Mouse (Mus musculus) intestine, embryonic 15.5 days (tissue): ENCODE results near the gene Grcc10. TPM values are rescaled to one million over a fixed set of nuclear protein-coding genes. Genes with fewer than 3 reads are reported as not detected.

ENCODE experiments used
- ATAC-seq: fragments of 200-750 bp; cut with Nextera tagmentation; 2 replicates; pipeline ENCODE4 v1.8.0; 2017; ENCODE audit warnings: moderate TSS enrichment, moderate library complexity
- H3K27ac ChIP-seq: fragments of 300-500 bp; sonication (generic); 2 replicates; pipeline ENCODE4 v1.5.1; 2015; ENCODE audit warnings: mild to moderate bottlenecking, inconsistent platforms
- H3K27me3 ChIP-seq: fragments of 300-500 bp; sonication (generic); replicated peaks from 2 replicates; pipeline ENCODE4 v1.6.1; 2015; ENCODE audit warnings: inconsistent platforms
- H3K36me3 ChIP-seq: fragments of 300-500 bp; sonication (generic); 2 replicates; pipeline ENCODE4 v1.6.1; 2015; ENCODE audit warnings: inconsistent platforms
- H3K4me1 ChIP-seq: fragments of 300-500 bp; sonication (generic); replicated peaks from 2 replicates; pipeline ENCODE4 v1.6.1; 2015; ENCODE audit warnings: inconsistent platforms
- H3K4me2 ChIP-seq: fragments of 300-500 bp; sonication (generic); replicated peaks from 2 replicates; pipeline ENCODE4 v1.6.1; 2015; ENCODE audit warnings: mild to moderate bottlenecking, inconsistent platforms
- H3K4me3 ChIP-seq: fragments of 300-500 bp; sonication (generic); replicated peaks from 2 replicates; pipeline ENCODE4 v1.5.1; 2015; ENCODE audit warnings: inconsistent platforms
- H3K9ac ChIP-seq: fragments of 300-500 bp; sonication (generic); 2 replicates; pipeline ENCODE4 v1.6.1; 2015; ENCODE audit warnings: inconsistent platforms
- H3K9me3 ChIP-seq: fragments of 300-500 bp; sonication (generic); 2 replicates; pipeline ENCODE4 v1.6.1; 2016; ENCODE audit warnings: inconsistent platforms
- WGBS: fragments of 180-500 bp; shearing (Covaris S2); methylation state at CpG from one replicate; pipeline ENCODE4 v1.1.7; 2015; 5-methylcytosine and 5-hydroxymethylcytosine counted together
- polyA plus RNA-seq: library from polyadenylated mRNA; unstranded; fragments of >200 nt; fragmentation: Nextera tagmentation; extraction: Ambion mirVana; gene quantifications from 2 replicates; pipeline ENCODE4 v1.2.1, GENCODE M21; 2015

The Grcc10 gene
- polyA plus RNA-seq, 1 experiment from 2014 or later = 341 TPM

- Histone ChIP-seq H3K27me3 (no peaks in the 10 kb centered on the region), H3K27ac (no peak overlapping the region), H3K4me3 (no peak overlapping the region), H3K4me1 (0 out of 2 replicates have a peak, but pooled peaks cover 6% of the 10 kb centered on the region), H3K36me3 (peaks cover 49% of the 10 kb centered on the region), H3K9me3 (no peaks in the 10 kb centered on the region), H3K4me2 (no peak overlapping the region), H3K9ac (no peak overlapping the region)
- ATAC-seq = no peak
- WGBS = 58% methylated on average over 7 of the region's 7 CpGs
Measured at GRCm38 (mm10) chr6:124703789-124704188, 37.4 kb downstream of the Grcc10 start.

- peaks cover 49% of the 10 kb centered on the region for H3K36me3 ChIP-seq
- no peak overlapping the region for H3K4me2 ChIP-seq
- H3K27ac ChIP-seq = no peak overlapping the region
- no peaks in the 10 kb centered on the region for H3K27me3 ChIP-seq
- no peak overlapping the region for H3K9ac ChIP-seq
- no peak overlapping the region for H3K4me3 ChIP-seq
- 0 out of 2 replicates have a peak, but pooled peaks cover 3% of the 10 kb centered on the region for H3K4me1 ChIP-seq
- WGBS = 46% methylated on average over 3 of the region's 3 CpGs
- peak; percentile 66 for ATAC-seq
- H3K9me3 ChIP-seq = no peaks in the 10 kb centered on the region
Measured at GRCm38 (mm10) chr6:124702784-124703103, 38.4 kb downstream of the Grcc10 start.

- Histone ChIP-seq H3K4me1 (0 out of 2 replicates have a peak, but pooled peaks cover 3% of the 10 kb centered on the region), H3K9ac (no peak overlapping the region), H3K9me3 (no peaks in the 10 kb centered on the region), H3K4me2 (no peak overlapping the region), H3K27me3 (no peaks in the 10 kb centered on the region), H3K4me3 (no peak overlapping the region), H3K36me3 (peaks cover 49% of the 10 kb centered on the region), H3K27ac (0 out of 2 replicates have a peak overlapping the region, but pooled peaks have one; percentile 3)
- 90% methylated on average over 17 of the region's 17 CpGs for WGBS
- peak; percentile 16 for ATAC-seq
Measured at GRCm38 (mm10) chr6:124702102-124702783, 38.9 kb downstream of the Grcc10 start.

- H3K9ac ChIP-seq = no peak overlapping the region
- no peak overlapping the region for H3K4me3 ChIP-seq
- peaks cover 49% of the 10 kb centered on the region for H3K36me3 ChIP-seq
- no peaks in the 10 kb centered on the region for H3K27me3 ChIP-seq
- 0 out of 2 replicates have a peak, but pooled peaks cover 3% of the 10 kb centered on the region for H3K4me1 ChIP-seq
- H3K9me3 ChIP-seq = no peaks in the 10 kb centered on the region
- no peak overlapping the region for H3K4me2 ChIP-seq
- H3K27ac ChIP-seq = no peak overlapping the region
- ATAC-seq = peak; percentile 15; the same call in 1 of the 2 replicates
- WGBS = 74% methylated on average over 8 of the region's 8 CpGs
Measured at GRCm38 (mm10) chr6:124701338-124701737, 39.8 kb downstream of the Grcc10 start.

GRCm38 (mm10) chr6:124699962-124700610, 41.1 kb downstream of the Grcc10 start:
- 77% methylated on average over 11 of the region's 11 CpGs for WGBS
- H3K4me3 ChIP-seq = no peak overlapping the region
- H3K36me3 ChIP-seq = peaks cover 44% of the 10 kb centered on the region
- peak; percentile 27; the same call in 1 of the 2 replicates for ATAC-seq
- no peaks in the 10 kb centered on the region for H3K27me3 ChIP-seq
- H3K9me3 ChIP-seq = no peaks in the 10 kb centered on the region
- H3K27ac ChIP-seq = no peak overlapping the region
- no peak overlapping the region for H3K9ac ChIP-seq
- 0 out of 2 replicates have a peak, but pooled peaks cover 3% of the 10 kb centered on the region for H3K4me1 ChIP-seq
- no peak overlapping the region for H3K4me2 ChIP-seq

GRCm38 (mm10) chr6:124699366-124699765, 41.8 kb downstream of the Grcc10 start:
- Histone ChIP-seq H3K36me3 (peaks cover 37% of the 10 kb centered on the region), H3K27ac (no peak overlapping the region), H3K4me3 (no peak overlapping the region), H3K9ac (no peak overlapping the region), H3K9me3 (no peaks in the 10 kb centered on the region), H3K4me1 (peaks cover 6% of the 10 kb centered on the region), H3K4me2 (no peak overlapping the region), H3K27me3 (no peaks in the 10 kb centered on the region)
- WGBS = 81% methylated on average over 4 of the region's 4 CpGs
- ATAC-seq = no peak

- no peaks in the 10 kb centered on the region for H3K27me3 ChIP-seq
- no peak overlapping the region for H3K27ac ChIP-seq
- H3K36me3 ChIP-seq = peaks cover 32% of the 10 kb centered on the region
- no peak for ATAC-seq
- H3K4me3 ChIP-seq = no peak overlapping the region
- H3K4me1 ChIP-seq = peaks cover 12% of the 10 kb centered on the region
- no peaks in the 10 kb centered on the region for H3K9me3 ChIP-seq
- H3K4me2 ChIP-seq = no peak overlapping the region
- H3K9ac ChIP-seq = no peak overlapping the region
- WGBS = 73% methylated on average over 6 of the region's 6 CpGs
Measured at GRCm38 (mm10) chr6:124698751-124699150, 42.4 kb downstream of the Grcc10 start.

GRCm38 (mm10) chr6:124696441-124697150, 44.6 kb downstream of the Grcc10 start:
- WGBS = 89% methylated on average over 7 of the region's 7 CpGs
- H3K4me1 ChIP-seq = peaks cover 20% of the 10 kb centered on the region
- no peak overlapping the region for H3K9ac ChIP-seq

GRCm38 (mm10) chr6:124694166-124694955, 46.8 kb downstream of the Grcc10 start:
- ATAC-seq = peak; percentile 63
- Histone ChIP-seq H3K9ac (0 out of 2 replicates have a peak overlapping the region, but pooled peaks have one; percentile 13), H3K27ac (peak overlapping the region; percentile 76), H3K27me3 (no peaks in the 10 kb centered on the region), H3K4me2 (no peak overlapping the region; the same call in 1 of the 2 replicates), H3K9me3 (no peaks in the 10 kb centered on the region), H3K36me3 (peaks cover 5% of the 10 kb centered on the region), H3K4me3 (no peak overlapping the region), H3K4me1 (peaks cover 17% of the 10 kb centered on the region)
- 71% methylated on average over 15 of the region's 15 CpGs for WGBS

More at GRCm38 (mm10) chr6:124696441-124697150, 44.6 kb downstream of the Grcc10 start:
- Histone ChIP-seq H3K36me3 (peaks cover 16% of the 10 kb centered on the region), H3K9me3 (no peaks in the 10 kb centered on the region), H3K27me3 (no peaks in the 10 kb centered on the region), H3K4me3 (no peak overlapping the region), H3K27ac (no peak overlapping the region), H3K4me2 (no peak overlapping the region)
- no peak for ATAC-seq

GRCm38 (mm10) chr6:124693243-124693981, 47.8 kb downstream of the Grcc10 start:
- Histone ChIP-seq H3K27me3 (no peaks in the 10 kb centered on the region), H3K9me3 (no peaks in the 10 kb centered on the region), H3K4me1 (peaks cover 17% of the 10 kb centered on the region), H3K27ac (peak overlapping the region; percentile 76), H3K4me3 (no peak overlapping the region), H3K36me3 (no peaks in the 10 kb centered on the region), H3K9ac (no peak overlapping the region), H3K4me2 (no peak overlapping the region)
- ATAC-seq = peak; percentile 74
- WGBS = 51% methylated on average over 15 of the region's 15 CpGs

- H3K4me3 ChIP-seq = no peak overlapping the region
- no peak overlapping the region for H3K27ac ChIP-seq
- no peak overlapping the region for H3K4me2 ChIP-seq
- WGBS = 93% methylated on average over 3 of the region's 3 CpGs
- no peak overlapping the region for H3K9ac ChIP-seq
- no peaks in the 10 kb centered on the region for H3K27me3 ChIP-seq
- H3K36me3 ChIP-seq = 0 out of 2 replicates have a peak, but pooled peaks cover 3% of the 10 kb centered on the region
- peaks cover 21% of the 10 kb centered on the region for H3K4me1 ChIP-seq
- ATAC-seq = no peak
- no peaks in the 10 kb centered on the region for H3K9me3 ChIP-seq
Measured at GRCm38 (mm10) chr6:124690517-124690916, 50.7 kb downstream of the Grcc10 start.
